Mouse (Mus musculus) ES-Bruce4 (cell line): ENCODE measurements around the gene Rbms1.

Experiments
- CTCF ChIP-seq: IDR thresholded peaks from one replicate; pipeline ENCODE4 v1.8.1; 2011; ENCODE audit warnings: low read depth, low read length
- EP300 ChIP-seq: IDR thresholded peaks from 2 replicates; pipeline ENCODE4 v1.6.1; 2011; ENCODE audit warnings: low read depth, low read length; ENCODE audit not compliant: insufficient read depth
- POLR2A ChIP-seq: IDR thresholded peaks from one replicate; pipeline ENCODE4 v1.8.1; 2011; ENCODE audit warnings: low read length; ENCODE audit not compliant: insufficient read depth

DNA sequence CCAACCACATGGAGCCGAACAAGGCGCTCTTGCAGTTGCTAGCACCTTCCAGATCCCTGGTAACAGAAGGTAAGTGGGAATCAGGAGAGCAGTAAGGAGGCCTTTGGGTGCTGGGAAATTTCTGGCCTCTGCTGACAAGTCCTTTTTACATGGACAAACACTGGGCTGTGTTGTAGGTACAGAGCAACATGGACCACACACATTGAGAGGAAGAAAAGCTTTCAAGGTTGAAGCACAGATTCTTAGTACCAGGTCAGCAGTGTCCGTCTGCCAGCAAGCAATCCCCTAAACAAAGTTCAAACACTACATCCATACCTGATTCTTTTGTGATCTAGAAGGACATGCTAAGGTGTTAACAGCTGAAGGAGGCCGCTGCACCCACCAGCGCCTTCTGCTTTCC lies 1.7 kb downstream of the Rbms1 start:
- no peak for TF ChIP-seq CTCF
- TF ChIP-seq EP300 = no peak
- TF ChIP-seq POLR2A = no peak
